Mouse (Mus musculus) thymus, postnatal 10 days (tissue): Measurements from ENCODE around the gene Slc17a9.
A peak's percentile ranks its signal among the peaks of the same experiment; 100 is the strongest.
"Not testable (repeated sequence)": the region's sequence is repeated elsewhere in the genome, so short reads cannot be mapped to it uniquely, and the experiment has no call there.

Source experiments
- DNase-seq, 2 experiments: peaks; one replicate each; pipeline ENCODE4 v3.0.0; 2021; ENCODE audit warnings: low spot score in 2 of 2

Slc17a9 gene

GRCm38 (mm10) chr2:180710276-180711155 lies 14.5 kb upstream of the Slc17a9 start:
- DNase-seq: no peak

GRCm38 (mm10) chr2:180711527-180711926 lies 13.5 kb upstream of the Slc17a9 start:
- no peak for DNase-seq

DNA sequence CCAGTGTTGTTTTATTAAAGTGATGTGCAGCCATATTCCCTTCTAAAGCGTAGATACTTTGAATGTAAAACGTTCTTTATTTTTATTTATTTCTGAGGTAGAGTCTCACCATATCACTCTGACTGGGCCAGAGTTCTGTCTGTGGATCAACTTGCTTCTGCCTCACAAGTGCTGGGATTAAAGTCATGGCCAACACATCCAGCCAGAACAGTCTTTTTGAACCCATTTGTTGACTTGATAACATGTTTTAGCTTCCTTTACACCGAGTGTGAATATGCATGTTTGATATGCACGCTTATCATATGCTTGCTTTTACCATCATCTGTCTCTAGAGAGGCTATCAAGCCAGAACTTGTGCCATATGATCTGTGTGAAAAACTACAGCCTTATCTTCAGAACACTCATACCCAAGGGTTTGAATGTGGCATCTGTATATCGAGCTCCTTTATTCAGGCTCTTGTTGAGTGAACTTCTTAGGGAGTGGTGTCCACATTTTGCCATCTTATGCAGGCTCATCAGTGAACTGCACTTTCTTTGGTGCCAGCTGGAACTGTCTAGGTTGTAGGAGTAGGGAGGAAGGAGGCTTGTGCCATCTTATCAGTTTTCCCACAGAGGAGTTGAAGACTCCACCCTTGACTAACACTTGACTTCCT lies 12.9 kb upstream of the Slc17a9 start:
- DNase-seq: no peak

- not testable (repeated sequence) for DNase-seq
Observed at GRCm38 (mm10) chr2:180722748-180723147, 2.3 kb upstream of the Slc17a9 start.

DNA sequence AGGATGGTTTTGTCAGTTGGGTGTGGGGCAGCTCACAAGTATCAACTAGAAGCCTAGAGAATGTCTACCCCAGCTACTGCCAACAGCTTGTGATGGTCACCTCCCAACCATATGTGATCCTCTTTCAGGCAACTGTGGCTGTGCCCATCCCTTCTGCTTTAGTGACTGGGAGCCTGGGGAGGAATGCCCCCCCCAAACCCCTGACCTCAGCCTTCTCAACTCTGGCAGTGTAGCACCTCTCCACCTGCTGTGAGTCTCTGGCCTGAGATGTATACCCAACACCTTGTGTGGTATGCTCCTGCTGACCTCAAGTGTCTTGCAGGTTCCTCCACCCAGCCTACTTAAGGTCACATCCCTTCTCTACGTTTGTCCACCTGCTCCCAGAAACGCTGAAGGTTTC lies 1.2 kb upstream of the Slc17a9 start:
- DNase-seq: no peak

GRCm38 (mm10) chr2:180725414-180725778 lies 333 bp downstream of the Slc17a9 start:
- no peak for DNase-seq

- no peak for DNase-seq
Observed at GRCm38 (mm10) chr2:180725856-180726629, 980 bp downstream of the Slc17a9 start.

DNA sequence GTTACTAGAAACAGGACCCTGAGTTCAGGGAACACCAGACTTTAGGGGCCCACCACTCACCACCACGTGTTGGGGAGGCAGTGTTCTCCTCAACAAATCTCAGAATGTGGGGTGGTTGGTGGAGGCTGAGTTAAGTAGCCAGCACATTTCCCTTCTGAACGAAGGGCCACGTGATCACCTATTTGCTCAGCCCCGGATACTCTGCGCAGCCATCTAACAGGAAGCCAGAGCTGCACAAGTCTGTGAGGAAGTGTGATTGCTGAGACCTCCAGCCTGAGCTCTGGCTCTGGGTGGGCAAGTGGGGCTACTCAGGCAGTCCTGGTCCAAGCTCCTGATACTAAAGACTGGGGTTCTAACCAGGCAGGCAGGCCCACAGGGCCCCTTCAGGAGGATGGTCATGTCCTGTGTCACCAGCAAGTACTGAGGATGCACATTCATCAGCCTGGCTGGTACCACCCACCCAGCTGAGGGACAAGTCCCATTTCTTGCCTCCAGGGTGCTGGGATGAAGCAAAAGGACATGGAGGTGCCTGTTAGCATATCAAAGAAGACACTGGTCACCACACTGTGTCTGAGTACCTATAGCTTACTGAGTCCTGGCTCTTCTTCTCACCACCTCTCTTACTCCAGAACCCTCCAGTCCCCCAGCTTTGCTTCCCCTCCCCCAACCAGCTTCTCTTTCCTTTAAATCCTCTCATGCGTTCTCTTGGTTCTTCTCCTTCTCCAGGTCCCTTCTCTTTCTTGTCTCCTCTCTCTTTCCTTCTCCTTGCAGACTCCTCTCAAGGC lies 1.8 kb downstream of the Slc17a9 start:
- peak; percentile 48 to 53 for DNase-seq

DNA sequence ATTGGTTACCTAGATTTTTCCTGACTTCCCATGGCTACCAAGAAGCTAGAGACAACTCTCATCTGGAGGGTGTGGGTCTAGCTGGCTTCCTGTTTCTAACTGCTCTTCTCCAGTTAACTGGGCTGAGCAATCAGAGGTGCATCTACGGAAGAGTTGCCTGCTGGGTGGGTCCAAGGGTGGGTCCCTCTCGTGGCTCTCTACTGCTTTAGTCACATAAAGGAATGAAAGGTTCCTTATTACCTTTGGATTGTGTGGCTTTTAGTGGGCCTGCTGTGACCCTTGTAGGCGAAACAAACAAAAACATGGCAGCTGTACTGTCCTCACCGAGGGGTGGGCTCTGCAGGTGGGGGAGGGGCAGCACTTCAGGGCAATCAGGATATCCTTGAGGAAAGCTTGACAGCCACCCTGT lies 2.6 kb downstream of the Slc17a9 start:
- DNase-seq: no peak

DNA sequence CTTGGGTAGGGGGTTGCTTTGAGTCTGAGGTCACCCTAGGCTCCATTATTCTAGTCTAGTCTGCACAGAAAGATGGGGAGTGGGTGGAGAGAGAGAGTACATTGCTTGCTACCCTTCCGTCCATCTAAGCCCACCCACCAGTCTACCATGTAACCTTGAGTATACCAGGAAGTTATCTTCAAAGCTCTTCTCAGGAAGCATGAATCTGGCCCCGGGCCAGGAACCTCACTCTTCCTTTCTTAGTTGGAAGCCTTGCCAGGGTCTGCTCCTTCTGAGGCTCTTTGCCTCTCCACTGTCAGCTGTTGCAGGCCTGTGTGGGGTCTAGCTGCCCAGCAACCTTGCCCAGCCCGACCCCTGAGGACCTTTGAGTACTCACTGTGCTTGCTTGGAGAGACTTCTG lies 6.0 kb downstream of the Slc17a9 start:
- DNase-seq: no peak

- no peak for DNase-seq
Observed at GRCm38 (mm10) chr2:180731984-180732383, 6.9 kb downstream of the Slc17a9 start.

DNA sequence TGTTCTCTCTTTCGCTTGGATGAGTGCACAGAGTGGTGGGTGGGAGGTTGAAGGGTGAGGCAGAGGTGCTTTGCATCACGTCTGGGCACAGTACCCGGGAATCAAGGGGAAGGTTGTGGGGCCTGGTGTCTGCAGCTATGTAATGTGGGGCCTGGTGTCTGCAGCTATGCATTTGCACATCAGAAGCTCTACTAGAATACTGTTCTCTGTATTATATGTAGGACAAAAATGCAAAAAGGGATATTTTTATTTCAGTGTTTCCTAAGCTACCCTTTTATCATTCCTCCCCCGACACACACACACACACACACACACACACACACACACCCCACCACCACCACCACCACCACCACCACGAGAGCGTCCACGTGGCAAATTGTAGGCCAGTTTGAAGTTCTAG lies 10.2 kb downstream of the Slc17a9 start:
- DNase-seq: no peak

DNA sequence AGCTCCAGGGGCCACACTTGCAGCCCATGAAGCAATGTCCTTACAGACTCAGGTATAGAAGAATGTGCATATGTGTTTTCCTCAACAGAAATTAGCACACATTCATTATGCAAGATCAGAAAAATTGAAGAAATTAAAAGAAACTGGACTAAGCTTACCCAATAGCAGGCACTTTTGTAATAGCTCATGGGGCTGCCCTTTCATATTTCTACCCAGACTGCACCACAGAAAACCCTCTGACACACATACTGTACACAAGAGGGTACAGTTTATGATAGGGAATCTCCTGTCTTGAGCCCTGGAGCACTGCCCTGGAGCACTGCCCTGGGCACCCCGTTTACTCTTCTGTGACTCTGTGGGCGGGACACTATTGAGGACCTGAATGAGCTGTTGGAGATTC lies 12.9 kb downstream of the Slc17a9 start:
- no peak for DNase-seq

- DNase-seq: no peak
Observed at GRCm38 (mm10) chr2:180740349-180740748, 15.3 kb downstream of the Slc17a9 start.

DNA sequence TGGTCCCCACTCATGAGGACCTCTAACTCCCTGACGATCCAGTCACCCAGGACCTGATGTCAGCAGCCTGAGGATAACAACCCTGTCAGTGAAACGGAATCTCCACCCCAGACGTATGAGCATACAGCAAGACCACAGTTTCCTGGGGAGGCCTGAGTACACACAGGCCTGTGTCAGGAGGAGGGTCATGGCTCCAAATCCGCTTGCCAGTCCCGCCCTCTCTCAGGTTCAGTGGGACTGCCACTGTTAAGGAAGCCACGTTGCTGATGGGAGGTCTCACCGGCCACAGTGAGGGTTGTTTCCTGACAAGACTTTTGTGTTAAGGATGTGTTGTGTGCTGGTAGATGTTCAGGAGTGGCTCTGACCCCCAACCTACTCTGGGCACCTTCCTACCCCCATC lies 16.4 kb downstream of the Slc17a9 start:
- DNase-seq: no peak

GRCm38 (mm10) chr2:180742820-180743219 lies 17.8 kb downstream of the Slc17a9 start:
- DNase-seq: no peak

GRCm38 (mm10) chr2:180743321-180743720 lies 18.3 kb downstream of the Slc17a9 start:
- no peak for DNase-seq

GRCm38 (mm10) chr2:180745248-180745927 lies 20.3 kb downstream of the Slc17a9 start:
- peak; percentile 67 to 87 for DNase-seq

DNA sequence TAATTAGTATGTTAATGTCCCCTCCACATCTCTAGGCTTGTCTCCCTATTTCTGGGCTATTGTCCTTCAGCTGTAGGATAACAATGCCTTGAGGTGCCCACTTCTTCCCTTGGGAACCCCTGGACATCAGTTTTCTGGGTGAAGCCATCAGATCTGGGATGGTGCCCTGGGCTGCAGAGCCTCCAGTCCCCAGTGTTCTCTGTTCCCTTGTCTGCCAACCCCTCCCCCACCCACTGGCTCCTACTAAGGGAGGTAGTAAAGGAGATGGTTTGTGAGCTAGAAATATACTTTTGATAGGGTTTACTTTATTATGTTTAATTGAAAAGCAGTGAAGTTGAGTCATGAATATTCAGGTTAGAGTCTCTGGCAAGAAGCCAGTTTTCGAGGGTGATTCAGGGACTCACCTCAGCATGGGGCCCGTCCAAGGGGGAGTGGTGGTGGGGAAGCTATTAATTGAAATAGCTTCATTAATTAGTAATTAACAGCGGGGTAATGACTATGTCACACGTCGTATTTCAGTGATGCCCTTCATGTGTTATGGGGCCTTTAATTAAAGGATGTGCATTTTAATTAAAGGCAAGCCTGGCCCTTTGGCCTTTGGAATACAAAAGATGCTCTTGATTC lies 21.6 kb downstream of the Slc17a9 start:
- DNase-seq: no peak

DNA sequence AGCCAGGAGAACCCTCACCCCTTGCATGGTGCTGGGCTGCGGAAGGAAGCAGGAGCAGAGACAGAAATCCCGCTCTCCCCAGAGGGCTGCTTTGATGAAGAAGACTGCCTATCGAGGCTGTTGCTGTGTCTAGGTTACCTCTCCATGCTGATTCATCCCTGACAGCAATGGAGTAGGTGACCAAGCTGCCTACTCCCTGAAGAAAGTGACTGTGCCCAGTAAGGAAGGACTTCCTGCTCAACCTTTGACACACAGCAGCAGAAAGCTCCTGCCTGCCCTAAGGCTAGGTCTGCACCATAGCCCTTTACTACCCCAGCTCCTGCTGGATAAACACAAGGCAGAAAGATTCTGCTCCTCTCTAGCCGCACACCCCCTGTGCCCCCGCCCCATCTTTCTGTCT lies 23.8 kb downstream of the Slc17a9 start:
- no peak for DNase-seq
